Mouse (Mus musculus): ENCODE data around the gene Slc6a13.

The Slc6a13 gene

GRCm38 (mm10) chr6:121326486-121327069, 26.6 kb downstream of the Slc6a13 start:
- DNase-seq (ENCODE audit: low read depth) = no peak

GRCm38 (mm10) chr6:121328417-121328884, 28.4 kb downstream of the Slc6a13 start:
- no peak for DNase-seq (ENCODE audit: low read depth)

- DNase-seq (ENCODE audit: low read depth) = no peak
These were observed 30.0 kb downstream of the Slc6a13 start for GRCm38 (mm10) chr6:121329848-121330508.

- no peak for DNase-seq (ENCODE audit: low read depth)
These were observed 35.8 kb downstream of the Slc6a13 start for GRCm38 (mm10) chr6:121335841-121336240.

GRCm38 (mm10) chr6:121336558-121336957, 36.5 kb downstream of the Slc6a13 start:
- DNase-seq (ENCODE audit: low read depth) = no peak

GRCm38 (mm10) chr6:121337229-121337628, 37.2 kb downstream of the Slc6a13 start:
- DNase-seq (ENCODE audit: low read depth) = no peak

- peak; percentile 79 for DNase-seq (ENCODE audit: low read depth)
These were observed 37.9 kb downstream of the Slc6a13 start for GRCm38 (mm10) chr6:121337770-121338518.

- DNase-seq (ENCODE audit: low read depth) = no peak
These were observed 38.5 kb downstream of the Slc6a13 start for GRCm38 (mm10) chr6:121338519-121338896.

- DNase-seq (ENCODE audit: low read depth) = no peak
These were observed 41.6 kb downstream of the Slc6a13 start for GRCm38 (mm10) chr6:121341650-121342049.

GRCm38 (mm10) chr6:121343026-121343770, 43.2 kb downstream of the Slc6a13 start, which contains the start of gene Slc6a12:
Gene Slc6a12, plus strand, starts transcription at chr6:121343076.
- DNase-seq (ENCODE audit: low read depth) = no peak

- DNase-seq (ENCODE audit: low read depth) = no peak
These were observed 43.7 kb downstream of the Slc6a13 start for GRCm38 (mm10) chr6:121343771-121344123.

GRCm38 (mm10) chr6:121344329-121344728, 44.3 kb downstream of the Slc6a13 start:
- DNase-seq (ENCODE audit: low read depth) = peak; percentile 12

- no peak for DNase-seq (ENCODE audit: low read depth)
These were observed 46.4 kb downstream of the Slc6a13 start for GRCm38 (mm10) chr6:121346428-121346827.

GRCm38 (mm10) chr6:121352276-121352675, 52.2 kb downstream of the Slc6a13 start:
- DNase-seq (ENCODE audit: low read depth) = no peak

- no peak for DNase-seq (ENCODE audit: low read depth)
These were observed 56.0 kb downstream of the Slc6a13 start for GRCm38 (mm10) chr6:121356041-121356440.

GRCm38 (mm10) chr6:121357232-121357631, 57.2 kb downstream of the Slc6a13 start:
- DNase-seq (ENCODE audit: low read depth) = no peak

- DNase-seq (ENCODE audit: low read depth) = no peak
These were observed 63.0 kb downstream of the Slc6a13 start for GRCm38 (mm10) chr6:121363061-121363460.

- no peak for DNase-seq (ENCODE audit: low read depth)
These were observed 63.9 kb downstream of the Slc6a13 start for GRCm38 (mm10) chr6:121363956-121364355.

GRCm38 (mm10) chr6:121366537-121366936, 66.5 kb downstream of the Slc6a13 start:
- DNase-seq (ENCODE audit: low read depth) = peak; percentile 72

GRCm38 (mm10) chr6:121367099-121367498, 67.1 kb downstream of the Slc6a13 start:
- no peak for DNase-seq (ENCODE audit: low read depth)

GRCm38 (mm10) chr6:121371197-121371980, 71.4 kb downstream of the Slc6a13 start:
- no peak for DNase-seq (ENCODE audit: low read depth)

All from NIH3T3 (cell line).